Mouse (Mus musculus): ENCODE data around the gene Vgll4.

DNA sequence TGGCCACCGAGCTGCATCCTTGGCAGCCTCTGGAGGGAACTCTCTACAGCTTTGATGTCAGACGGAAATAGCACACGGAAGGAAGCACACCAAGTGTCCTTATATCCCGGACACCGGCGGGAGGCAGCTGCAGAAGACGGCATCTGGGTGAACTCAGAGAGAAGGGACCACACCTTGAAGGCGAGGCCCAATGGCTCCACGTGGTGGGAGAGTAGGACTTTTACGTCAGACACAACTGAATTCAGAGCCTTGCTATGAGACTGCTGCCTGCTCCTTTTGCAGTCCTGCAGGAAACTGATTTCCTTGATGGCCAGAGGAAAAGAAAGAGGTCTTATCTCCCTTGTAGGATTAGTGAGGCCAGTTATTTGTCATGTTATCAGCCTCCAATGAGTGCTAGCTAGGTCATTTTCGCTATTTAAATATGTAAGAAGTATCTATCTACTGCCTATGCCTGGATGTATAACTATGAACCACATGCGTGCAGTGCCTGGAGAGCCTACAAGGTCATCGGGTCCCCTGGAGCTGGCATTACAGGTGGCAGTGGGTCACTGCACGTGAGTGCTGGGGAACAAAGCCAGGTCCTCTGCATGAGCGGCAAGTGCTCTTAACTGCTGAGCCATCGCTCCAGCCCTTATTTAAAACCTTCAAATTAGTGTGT, 28.7 kb upstream of the Vgll4 start:
- TF ChIP-seq CTCF (IDR thresholded peaks at IDR 0.05; ENCODE audit: low read depth) (no peak), EP300 (IDR thresholded peaks at IDR 0.05; ENCODE audit: low read depth) (no peak)
